Mouse (Mus musculus) intestine, postnatal 0 days (tissue): ENCODE results near the gene Ptpn3. TPM values are rescaled to one million over a fixed set of nuclear protein-coding genes. Genes with fewer than 3 reads are reported as not detected.
A peak's percentile ranks its signal among the peaks of the same experiment; 100 is the strongest.

Experiments used
- ATAC-seq: fragments of 200-750 bp; cut with Nextera tagmentation; 2 replicates; pipeline ENCODE4 v1.8.0; 2017; ENCODE audit warnings: mild to moderate bottlenecking, moderate TSS enrichment, moderate library complexity
- H3K27ac ChIP-seq: fragments of 300-500 bp; sonication (generic); 2 replicates; pipeline ENCODE4 v1.5.1; 2014; ENCODE audit warnings: mild to moderate bottlenecking, low read depth, low read length, moderate library complexity
- H3K27me3 ChIP-seq: fragments of 300-500 bp; sonication (generic); replicated peaks from 2 replicates; pipeline ENCODE4 v1.6.1; 2014; ENCODE audit warnings: low read length, mixed read lengths; ENCODE audit not compliant: control insufficient read depth, insufficient read depth
- H3K36me3 ChIP-seq: fragments of 300-500 bp; sonication (generic); 2 replicates; pipeline ENCODE4 v1.6.1; 2014; ENCODE audit warnings: mild to moderate bottlenecking, moderate library complexity; ENCODE audit not compliant: control insufficient read depth, insufficient read depth
- H3K4me1 ChIP-seq: fragments of 300-500 bp; sonication (generic); replicated peaks from 2 replicates; pipeline ENCODE4 v1.6.1; 2014; ENCODE audit warnings: antibody characterized with exemption, low read length, mixed read lengths; ENCODE audit not compliant: control insufficient read depth, insufficient read depth
- H3K4me2 ChIP-seq: fragments of 300-500 bp; sonication (generic); replicated peaks from 2 replicates; pipeline ENCODE4 v1.6.1; 2014; ENCODE audit warnings: low read depth, mild to moderate bottlenecking, moderate library complexity
- H3K4me3 ChIP-seq: fragments of 300-500 bp; sonication (generic); 2 replicates; pipeline ENCODE4 v1.5.1; 2014; ENCODE audit warnings: low read depth, low read length
- H3K9ac ChIP-seq: fragments of 300-500 bp; sonication (generic); 2 replicates; pipeline ENCODE4 v1.6.1; 2014; ENCODE audit warnings: mild to moderate bottlenecking, low read depth, low read length
- H3K9me3 ChIP-seq: fragments of 300-500 bp; sonication (generic); 2 replicates; pipeline ENCODE4 v1.6.1; 2016; ENCODE audit warnings: mixed run types; ENCODE audit not compliant: control insufficient read depth
- CTCF ChIP-seq: sonication (generic); IDR thresholded peaks from 2 replicates; pipeline ENCODE4 v1.5.1; 2016; ENCODE audit warnings: low read depth, mild to moderate bottlenecking, control low read depth, antibody characterized with exemption, moderate library complexity
- WGBS: fragments of 180-500 bp; shearing (Covaris S2); extraction: QIAGEN DNeasy Blood & Tissue Kit; methylation state at CpG from one replicate; pipeline ENCODE4 v1.1.7; 2014; 5-methylcytosine and 5-hydroxymethylcytosine counted together
- polyA plus RNA-seq: library from polyadenylated mRNA; unstranded; fragments of >200 nt; fragmentation: Nextera tagmentation; extraction: Ambion mirVana; gene quantifications from 2 replicates; pipeline ENCODE4 v1.2.1, GENCODE M21; 2015

Ptpn3 gene
- polyA plus RNA-seq, 1 experiment from 2014 or later, result 8.6 TPM

- Histone ChIP-seq H3K4me2 (no peak overlapping the region), H3K36me3 (0 out of 2 replicates have a peak, but pooled peaks cover 16% of the 10 kb centered on the region), H3K4me3 (no peak overlapping the region), H3K27ac (no peak overlapping the region), H3K4me1 (no peaks in the 10 kb centered on the region), H3K9ac (no peak overlapping the region), H3K9me3 (no peaks in the 10 kb centered on the region), H3K27me3 (no peaks in the 10 kb centered on the region)
- no peak for TF ChIP-seq CTCF
- ATAC-seq, result no peak
- 67% methylated on average over 8 of the region's 8 CpGs for WGBS
Measured at GRCm38 (mm10) chr4:57249108-57249507, 52.5 kb downstream of the Ptpn3 start.

DNA sequence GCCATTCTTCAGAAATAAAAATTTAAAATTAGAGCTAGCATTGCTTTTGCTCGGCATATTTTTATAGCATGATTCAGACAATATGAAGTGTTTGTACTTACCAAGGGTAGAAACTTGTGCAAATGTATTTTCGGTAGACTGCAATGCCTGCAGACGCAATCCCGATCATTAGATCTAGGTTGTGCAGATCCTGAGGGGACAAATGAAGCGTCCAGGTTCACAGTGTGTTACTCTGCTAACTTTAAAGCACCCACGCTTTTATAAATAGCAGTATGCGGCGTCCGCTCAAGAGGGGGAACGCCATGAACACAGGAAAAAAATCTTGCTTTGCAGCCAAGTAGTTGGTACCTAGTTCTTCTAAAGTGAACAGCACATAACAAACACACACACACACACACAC, 56.8 kb downstream of the Ptpn3 start:
- no peak for ATAC-seq
- Histone ChIP-seq H3K4me3 (no peak overlapping the region), H3K4me2 (no peak overlapping the region), H3K27me3 (no peaks in the 10 kb centered on the region), H3K9ac (no peak overlapping the region), H3K9me3 (no peaks in the 10 kb centered on the region), H3K36me3 (0 out of 2 replicates have a peak, but pooled peaks cover 5% of the 10 kb centered on the region), H3K27ac (no peak overlapping the region), H3K4me1 (no peaks in the 10 kb centered on the region)
- no peak for TF ChIP-seq CTCF
- WGBS, result 89% methylated on average over 10 of the region's 10 CpGs

- Histone ChIP-seq H3K36me3 (0 out of 2 replicates have a peak, but pooled peaks cover 5% of the 10 kb centered on the region), H3K27me3 (no peaks in the 10 kb centered on the region), H3K9ac (no peak overlapping the region), H3K27ac (no peak overlapping the region), H3K4me3 (no peak overlapping the region), H3K9me3 (no peaks in the 10 kb centered on the region), H3K4me1 (no peaks in the 10 kb centered on the region; the same call in 1 of the 2 replicates), H3K4me2 (no peak overlapping the region)
- 56% methylated on average over 11 of the region's 11 CpGs for WGBS
- ATAC-seq, result no peak
- no peak for TF ChIP-seq CTCF
Measured at GRCm38 (mm10) chr4:57243312-57243711, 58.3 kb downstream of the Ptpn3 start.

DNA sequence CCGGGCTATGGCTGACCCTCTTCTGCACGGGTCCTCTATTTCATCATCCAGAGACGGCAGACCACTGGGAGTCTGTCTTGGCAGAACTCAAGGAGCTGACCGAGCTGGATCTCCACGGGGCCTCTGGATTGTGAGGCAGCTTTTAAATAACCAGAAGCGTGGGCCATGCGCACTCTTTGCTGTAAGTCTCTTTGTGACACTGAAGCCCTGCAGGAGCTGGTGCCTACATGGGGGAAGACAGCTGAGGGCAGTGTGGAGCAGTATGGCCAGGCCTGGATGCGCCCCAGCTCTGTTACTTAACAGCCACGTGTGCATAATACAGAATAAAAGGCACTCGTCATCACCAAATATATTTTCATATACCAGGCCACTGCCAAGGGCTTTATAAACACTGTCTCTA, 60.7 kb downstream of the Ptpn3 start:
- 81% methylated on average over 10 of the region's 10 CpGs for WGBS
- H3K27ac ChIP-seq, result peak overlapping the region; percentile 82

GRCm38 (mm10) chr4:57240100-57240499, 61.5 kb downstream of the Ptpn3 start:
- no peak for TF ChIP-seq CTCF
- Histone ChIP-seq H3K4me3 (no peak overlapping the region), H3K27me3 (no peaks in the 10 kb centered on the region), H3K9ac (peak overlapping the region; percentile 28; the same call in 1 of the 2 replicates), H3K36me3 (peaks cover 6% of the 10 kb centered on the region; the same call in 1 of the 2 replicates), H3K4me2 (peak overlapping the region; percentile 17; the same call in 1 of the 2 replicates), H3K9me3 (no peaks in the 10 kb centered on the region), H3K4me1 (no peaks in the 10 kb centered on the region; the same call in 1 of the 2 replicates), H3K27ac (peak overlapping the region; percentile 82)
- WGBS, result 34% methylated on average over 7 of the region's 7 CpGs
- peak; percentile 78 for ATAC-seq

More for the DNA sequence above, 60.7 kb downstream of the Ptpn3 start:
- no peaks in the 10 kb centered on the region for H3K27me3 ChIP-seq
- ATAC-seq, result no peak
- H3K9ac ChIP-seq, result no peak overlapping the region
- no peak overlapping the region for H3K4me3 ChIP-seq
- no peaks in the 10 kb centered on the region; the same call in 1 of the 2 replicates for H3K4me1 ChIP-seq
- H3K36me3 ChIP-seq, result 0 out of 2 replicates have a peak, but pooled peaks cover 5% of the 10 kb centered on the region
- no peak overlapping the region for H3K4me2 ChIP-seq
- TF ChIP-seq CTCF, result peak; percentile 60
- no peaks in the 10 kb centered on the region for H3K9me3 ChIP-seq

DNA sequence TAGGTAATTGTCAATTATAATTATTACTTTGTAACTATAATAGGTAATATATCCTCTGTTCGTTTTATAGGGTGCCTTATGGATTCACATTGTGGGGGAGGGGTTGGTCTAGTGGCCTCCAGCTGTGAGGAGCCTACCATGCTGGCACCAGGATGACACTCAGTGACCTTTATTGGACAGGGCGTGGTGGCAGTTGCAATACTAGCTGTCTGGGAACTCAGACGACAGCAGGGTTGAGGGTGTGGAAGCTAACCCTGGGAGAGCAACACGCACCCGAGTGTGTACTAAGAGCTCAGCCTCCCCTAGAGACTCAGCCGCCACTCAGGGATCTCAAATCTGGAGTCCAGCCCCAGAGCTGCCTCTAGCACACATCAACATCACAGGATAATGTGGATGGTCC, 62.5 kb downstream of the Ptpn3 start:
- Histone ChIP-seq H3K4me1 (no peaks in the 10 kb centered on the region; the same call in 1 of the 2 replicates), H3K4me3 (no peak overlapping the region), H3K9ac (no peak overlapping the region), H3K27ac (peak overlapping the region; percentile 82), H3K4me2 (no peak overlapping the region), H3K27me3 (no peaks in the 10 kb centered on the region), H3K9me3 (no peaks in the 10 kb centered on the region), H3K36me3 (peaks cover 4% of the 10 kb centered on the region; the same call in 1 of the 2 replicates)
- WGBS, result 45% methylated on average over 6 of the region's 6 CpGs
- TF ChIP-seq CTCF, result no peak
- ATAC-seq, result peak; percentile 56
